Mouse (Mus musculus) cerebellum, adult 2 months (tissue): Measurements from ENCODE around the gene Gm21915. TPM values are rescaled to one million over a fixed set of nuclear protein-coding genes. Genes with fewer than 3 reads are reported as not detected.
A peak's percentile ranks its signal among the peaks of the same experiment; 100 is the strongest.

ENCODE experiments used
- DNase-seq, 2 experiments: peaks; one replicate each; pipeline ENCODE4 v3.0.0; 2021
- H3K27ac ChIP-seq: fragments of 200-500 bp; 2 replicates; pipeline ENCODE4 v1.5.1; 2012; ENCODE audit warnings: low read length, control low read depth, inconsistent platforms; ENCODE audit not compliant: insufficient read depth
- H3K27me3 ChIP-seq: fragments of 200-500 bp; 2 replicates; pipeline ENCODE4 v1.6.1; 2012; ENCODE audit warnings: inconsistent platforms, mild to moderate bottlenecking, low read length, moderate library complexity; ENCODE audit not compliant: control insufficient read depth, insufficient read depth
- H3K4me1 ChIP-seq: fragments of 200-500 bp; 2 replicates; pipeline ENCODE4 v1.6.1; 2011; ENCODE audit warnings: low read length; ENCODE audit not compliant: control insufficient read depth, insufficient read depth
- H3K4me3 ChIP-seq: fragments of 200-500 bp; replicated peaks from 2 replicates; pipeline ENCODE3; 2011; ENCODE audit warnings: mild to moderate bottlenecking, low read depth, low read length, control low read depth; ENCODE audit not compliant: insufficient read depth
- CTCF ChIP-seq: fragments of 200-500 bp; IDR thresholded peaks from 2 replicates; pipeline ENCODE4 v1.5.1; 2011; ENCODE audit warnings: low read depth, mild to moderate bottlenecking, control low read depth, low read length, moderate library complexity, borderline replicate concordance; ENCODE audit not compliant: insufficient read depth
- POLR2A ChIP-seq: fragments of 200-500 bp; IDR thresholded peaks from 2 replicates; pipeline ENCODE4 v1.6.1; 2011; ENCODE audit warnings: low read length, control low read depth, borderline replicate concordance; ENCODE audit not compliant: insufficient read depth
- WGBS: fragments of 180-500 bp; shearing (Covaris S2); methylation state at CpG from one replicate; pipeline ENCODE4 v1.1.7; 2018; 5-methylcytosine and 5-hydroxymethylcytosine counted together
- polyA plus RNA-seq: library from polyadenylated mRNA; depleted of rRNA; stranded (reverse); fragments of >200 nt; gene quantifications from 2 replicates; pipeline ENCODE4 v1.2.3, GENCODE M21; 2012; rRNA removed

Gene Gm21915
- polyA plus RNA-seq: not detected in 2 replicates

DNA sequence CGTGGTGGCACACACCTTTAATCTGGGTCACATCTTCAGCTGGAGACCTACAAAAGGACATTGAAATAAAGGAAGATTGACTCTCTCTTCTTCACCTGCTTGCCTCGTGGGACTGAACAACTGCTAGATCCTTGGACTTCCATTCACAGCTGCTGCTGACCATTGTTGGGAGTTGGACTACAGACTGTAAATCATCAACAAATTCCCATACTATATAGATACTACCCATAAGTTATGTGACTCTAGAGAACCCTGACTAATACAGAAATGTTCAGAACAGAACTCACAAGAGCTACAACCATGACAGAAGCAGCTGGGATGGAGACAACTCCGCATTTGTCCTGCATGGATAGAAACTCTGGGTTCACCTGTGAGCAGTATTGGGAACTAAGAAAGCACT is at the start of gene Gm21915:
Gene Gm21915 (plus strand): TSS at position 301 of the 400 bp plus-strand sequence.
- TF ChIP-seq POLR2A (no peak), CTCF (no peak)
- 94% methylated on average over 3 of the region's 3 CpGs for WGBS
- DNase-seq: no peak
- Histone ChIP-seq H3K4me1 (no peaks in the 10 kb centered on the region), H3K4me3 (no peak within 1 kb of the TSS), H3K27me3 (no peaks in the 10 kb centered on the region), H3K27ac (no peak within 1 kb of the TSS)

GRCm38 (mm10) chr9:40622265-40622664 is 48.1 kb upstream of the Gm21915 start:
- no peak for DNase-seq
- Histone ChIP-seq H3K4me3 (no peak overlapping the region), H3K4me1 (no peaks in the 10 kb centered on the region; the same call in 1 of the 2 replicates), H3K27ac (no peak overlapping the region), H3K27me3 (no peaks in the 10 kb centered on the region)
- TF ChIP-seq POLR2A: no peak
- TF ChIP-seq CTCF: no peak
- 98% methylated on average over 3 of the region's 3 CpGs for WGBS

DNA sequence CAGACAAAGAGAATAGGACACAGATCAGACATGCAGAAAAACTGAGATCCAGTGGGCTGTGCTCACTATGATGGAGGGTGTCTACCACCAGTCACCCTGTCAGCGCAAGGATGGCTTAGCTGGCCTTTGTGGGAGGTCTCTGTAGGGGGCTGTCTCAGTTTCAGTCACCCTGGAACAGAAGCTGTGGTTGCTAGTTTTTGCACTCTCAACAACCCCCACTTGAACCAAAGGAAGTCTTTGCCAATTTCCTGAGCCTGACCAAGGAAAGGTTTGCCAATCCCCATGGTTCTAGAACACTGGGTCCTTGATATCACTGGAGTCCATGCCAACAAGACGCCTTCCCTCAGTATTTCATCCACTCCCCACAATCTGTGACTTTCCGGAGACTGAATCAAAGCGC is 47.6 kb upstream of the Gm21915 start:
- no peak overlapping the region for H3K4me3 ChIP-seq
- no peaks in the 10 kb centered on the region for H3K4me1 ChIP-seq
- H3K27me3 ChIP-seq: no peaks in the 10 kb centered on the region
- whole genome bisulfite sequencing: 79% methylated on average over 4 of the region's 4 CpGs
- no peak for DNase-seq
- TF ChIP-seq CTCF (no peak), POLR2A (no peak)
- H3K27ac ChIP-seq: no peak overlapping the region

GRCm38 (mm10) chr9:40625341-40625740 is 45.1 kb upstream of the Gm21915 start:
- WGBS: 48% methylated on average over 3 of the region's 3 CpGs
- Histone ChIP-seq H3K4me3 (no peak overlapping the region), H3K27me3 (no peaks in the 10 kb centered on the region), H3K27ac (no peak overlapping the region), H3K4me1 (no peaks in the 10 kb centered on the region)
- TF ChIP-seq POLR2A (no peak), CTCF (no peak)
- DNase-seq: no peak

GRCm38 (mm10) chr9:40626566-40626965 is 43.8 kb upstream of the Gm21915 start:
- TF ChIP-seq POLR2A (no peak), CTCF (no peak)
- Histone ChIP-seq H3K4me3 (no peak overlapping the region), H3K27me3 (no peaks in the 10 kb centered on the region), H3K4me1 (peaks cover 10% of the 10 kb centered on the region), H3K27ac (no peak overlapping the region)
- DNase-seq: no peak
- WGBS: 76% methylated on average over 11 of the region's 11 CpGs

DNA sequence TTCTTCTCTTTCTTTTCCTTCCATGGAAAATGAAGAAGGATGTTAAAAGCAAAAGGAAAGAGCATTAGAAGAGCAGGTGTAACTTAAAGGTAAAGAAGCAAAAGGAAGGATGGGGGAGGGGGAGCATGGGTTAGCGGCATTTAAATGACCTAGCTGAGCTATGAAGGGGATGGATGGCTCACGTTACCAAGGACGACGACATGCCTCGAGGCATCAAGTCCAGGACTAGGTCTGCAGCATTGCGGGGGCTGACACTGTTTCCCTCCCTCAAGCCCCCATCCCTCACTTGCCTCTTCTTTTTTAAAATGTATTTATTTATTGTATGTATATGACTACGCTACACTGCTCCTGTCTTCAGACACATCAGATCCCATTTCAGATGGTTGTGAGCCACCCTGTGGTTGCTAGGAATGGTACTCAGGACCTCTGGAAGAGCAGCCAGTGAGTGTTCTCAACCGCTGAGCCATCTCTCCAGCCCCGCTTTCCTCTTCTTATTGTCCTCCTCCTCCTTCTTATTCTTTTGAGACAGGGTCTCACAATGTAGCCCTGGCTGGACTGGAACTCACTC is 43.2 kb upstream of the Gm21915 start:
- DNase-seq: no peak
- no peaks in the 10 kb centered on the region for H3K27me3 ChIP-seq
- H3K27ac ChIP-seq: no peak overlapping the region
- H3K4me1 ChIP-seq: peaks cover 10% of the 10 kb centered on the region
- H3K4me3 ChIP-seq: no peak overlapping the region
- TF ChIP-seq CTCF: no peak
- WGBS: 76% methylated on average over 9 of the region's 9 CpGs

GRCm38 (mm10) chr9:40628130-40629069 is 42.0 kb upstream of the Gm21915 start:
- Histone ChIP-seq H3K4me1 (peaks cover 10% of the 10 kb centered on the region), H3K4me3 (no peak overlapping the region), H3K27me3 (no peaks in the 10 kb centered on the region), H3K27ac (no peak overlapping the region)
- peak; percentile 73 to 78 for DNase-seq
- 72% methylated on average over 20 of the region's 20 CpGs for WGBS
- TF ChIP-seq CTCF (peak; percentile 85), POLR2A (no peak)

DNA sequence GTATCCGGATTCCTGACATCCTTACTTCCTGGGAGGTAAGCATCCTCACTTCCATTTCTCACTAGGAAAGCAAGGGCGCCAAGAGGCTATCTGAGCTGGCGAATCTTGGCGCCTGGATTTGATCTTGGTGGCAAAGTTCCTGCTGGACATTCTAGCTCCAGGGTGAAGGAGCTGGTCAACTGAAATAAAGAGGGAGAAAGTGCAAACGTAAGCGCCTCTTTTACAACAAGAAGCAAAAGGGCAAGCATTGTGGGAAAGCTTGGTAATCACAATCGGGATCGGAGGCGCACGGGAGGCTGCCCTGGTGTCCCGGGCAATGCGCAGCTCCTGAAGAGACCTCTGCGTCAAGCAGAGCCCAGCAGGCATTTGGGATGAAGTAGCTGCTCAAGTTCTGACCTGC is 41.0 kb upstream of the Gm21915 start:
- H3K4me3 ChIP-seq: no peak overlapping the region
- no peak for DNase-seq
- H3K4me1 ChIP-seq: peaks cover 10% of the 10 kb centered on the region
- no peaks in the 10 kb centered on the region for H3K27me3 ChIP-seq
- TF ChIP-seq POLR2A: no peak
- no peak for TF ChIP-seq CTCF
- H3K27ac ChIP-seq: no peak overlapping the region
- WGBS: 71% methylated on average over 13 of the region's 13 CpGs
